ENCODE assay signal across 8 mouse cellular contexts in the genomic region with DNA sequence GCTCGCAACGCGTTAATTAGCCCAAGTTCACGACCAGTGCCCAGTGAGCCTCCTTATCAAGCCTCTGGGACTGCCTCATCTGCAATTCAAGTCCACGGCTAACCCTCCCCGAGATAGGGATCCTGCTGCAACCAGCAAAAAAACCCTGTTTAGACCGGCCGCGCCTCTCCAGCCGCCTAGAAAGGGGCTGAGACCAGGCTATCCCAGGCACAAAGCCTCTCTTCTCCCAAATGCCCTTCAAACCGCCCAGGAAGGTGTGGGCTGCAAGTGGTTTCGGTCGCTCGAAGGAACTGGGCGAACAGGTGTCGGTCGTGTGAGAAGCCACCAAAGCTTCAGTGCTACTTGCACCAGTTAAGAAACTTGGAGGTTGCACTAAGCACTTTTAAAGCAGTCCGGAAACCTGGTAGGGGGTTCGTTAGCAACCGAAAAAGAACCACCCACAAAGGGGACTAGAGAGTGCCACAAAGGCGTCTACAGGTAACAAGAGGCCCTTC. TPM values are rescaled to one million over a fixed set of nuclear protein-coding genes. Genes with fewer than 3 reads are reported as not detected.
A peak's percentile ranks its signal among the peaks of the same experiment; 100 is the strongest.
DNase-seq lines count a peak whose midpoint lies in the region; ATAC-seq and TF ChIP-seq lines count a peak whose summit lies in the region.

No protein-coding gene starts in this region.

- no peak for ATAC-seq in embryonic facial prominence, embryonic 13.5 days (ENCODE audit: insufficient number of reproducible peaks, insufficient read depth, low FRiP score, low TSS enrichment, low read depth)
- ATAC-seq in hindbrain, embryonic 11.5 days (ENCODE audit: low FRiP score), result no peak; the same call in 1 of the 2 replicates
- ATAC-seq in limb, embryonic 15.5 days (ENCODE audit: insufficient number of reproducible peaks, low FRiP score, low TSS enrichment, low read depth), result no peak
- ATAC-seq in midbrain, embryonic 13.5 days, result no peak

- no peaks in the 10 kb centered on the region for H3K36me3 ChIP-seq in embryonic facial prominence, embryonic 13.5 days
- H3K36me3 ChIP-seq in hindbrain, embryonic 11.5 days (ENCODE audit: control insufficient read depth, insufficient read depth, low read length), result no peaks in the 10 kb centered on the region
- H3K36me3 ChIP-seq in limb, embryonic 15.5 days, result no peaks in the 10 kb centered on the region
- no peaks in the 10 kb centered on the region for H3K36me3 ChIP-seq in midbrain, embryonic 13.5 days
- 0 out of 2 replicates have a peak, but pooled peaks cover 2% of the 10 kb centered on the region for H3K36me3 ChIP-seq in thymus, adult 2 months (ENCODE audit: control insufficient read depth, insufficient read depth, low read length)

- 2% methylated on average over 21 of the region's 21 CpGs for WGBS in embryonic facial prominence, embryonic 13.5 days
- WGBS in hindbrain, embryonic 11.5 days, result under 1% methylated on average over 21 of the region's 21 CpGs
- under 1% methylated on average over 21 of the region's 21 CpGs for WGBS in limb, embryonic 15.5 days
- under 1% methylated on average over 21 of the region's 21 CpGs for WGBS in midbrain, embryonic 13.5 days
- under 1% methylated on average over 21 of the region's 21 CpGs for WGBS in thymus, adult 2 months

- peaks cover 37% of the 10 kb centered on the region for H3K27me3 ChIP-seq in embryonic facial prominence, embryonic 13.5 days
- H3K27me3 ChIP-seq in hindbrain, embryonic 11.5 days (ENCODE audit: control insufficient read depth, insufficient read depth, low read length), result peaks cover 12% of the 10 kb centered on the region
- no peaks in the 10 kb centered on the region for H3K27me3 ChIP-seq in limb, embryonic 15.5 days
- peaks cover 64% of the 10 kb centered on the region for H3K27me3 ChIP-seq in midbrain, embryonic 13.5 days
- no peaks in the 10 kb centered on the region for H3K27me3 ChIP-seq in thymus, adult 2 months (ENCODE audit: control insufficient read depth, insufficient read depth, low read length)

- DNase-seq in layer of hippocampus, adult 2 months (ENCODE audit: low spot score in 2 of 2), result no peak
- DNase-seq in layer of hippocampus, postnatal 14 days (ENCODE audit: low spot score in 2 of 2), result no peak
- no peak for DNase-seq in hindbrain, embryonic 11.5 days (ENCODE audit: low spot score)
- DNase-seq in thymus, adult 2 months, result peak; percentile 58
- no peak for DNase-seq in cerebellum, adult 9-11 months

- peak overlapping the region; percentile 70 for H3K4me3 ChIP-seq in layer of hippocampus, adult 2 months
- peak overlapping the region; percentile 66 for H3K4me3 ChIP-seq in embryonic facial prominence, embryonic 13.5 days
- H3K4me3 ChIP-seq in hindbrain, embryonic 11.5 days (ENCODE audit: low read depth, low read length), result peak overlapping the region; percentile 79
- peak overlapping the region; percentile 74 for H3K4me3 ChIP-seq in limb, embryonic 15.5 days
- H3K4me3 ChIP-seq in midbrain, embryonic 13.5 days (replicated peaks), result peak overlapping the region; percentile 75
- H3K4me3 ChIP-seq in thymus, adult 2 months (ENCODE audit: control insufficient read depth, insufficient read depth, low read length), result peak overlapping the region; percentile 85

- peak overlapping the region; percentile 77 for H3K27ac ChIP-seq in layer of hippocampus, adult 2 months
- H3K27ac ChIP-seq in embryonic facial prominence, embryonic 13.5 days, result peak overlapping the region; percentile 84
- peak overlapping the region; percentile 51; the same call in 1 of the 2 replicates for H3K27ac ChIP-seq in hindbrain, embryonic 11.5 days (ENCODE audit: low read depth, low read length)
- peak overlapping the region; percentile 95 for H3K27ac ChIP-seq in limb, embryonic 15.5 days
- no peak overlapping the region for H3K27ac ChIP-seq in midbrain, embryonic 13.5 days
- H3K27ac ChIP-seq in thymus, adult 2 months (ENCODE audit: control insufficient read depth, insufficient read depth, low read length), result peak overlapping the region; percentile 91

- peak overlapping the region; percentile 78 for H3K9ac ChIP-seq in embryonic facial prominence, embryonic 13.5 days
- peak overlapping the region; percentile 83 for H3K9ac ChIP-seq in hindbrain, embryonic 11.5 days (ENCODE audit: low read depth, low read length)
- peak overlapping the region; percentile 68 for H3K9ac ChIP-seq in limb, embryonic 15.5 days
- peak overlapping the region; percentile 73 for H3K9ac ChIP-seq in midbrain, embryonic 13.5 days (replicated peaks)

- TF ChIP-seq POLR2A in thymus, adult 2 months (IDR thresholded peaks at IDR 0.05; ENCODE audit: control insufficient read depth, extremely low read depth, insufficient read depth, low read length, poor library complexity), result no peak

- H3K4me2 ChIP-seq in embryonic facial prominence, embryonic 13.5 days, result peak overlapping the region; percentile 89
- peak overlapping the region; percentile 99 for H3K4me2 ChIP-seq in hindbrain, embryonic 11.5 days (replicated peaks; ENCODE audit: low read depth, low read length)
- peak overlapping the region; percentile 87 for H3K4me2 ChIP-seq in limb, embryonic 15.5 days
- peak overlapping the region; percentile 99 for H3K4me2 ChIP-seq in midbrain, embryonic 13.5 days (replicated peaks)

- H3K4me1 ChIP-seq in embryonic facial prominence, embryonic 13.5 days, result peaks cover 27% of the 10 kb centered on the region
- H3K4me1 ChIP-seq in hindbrain, embryonic 11.5 days (replicated peaks; ENCODE audit: control insufficient read depth, insufficient read depth, low read length), result peaks cover 10% of the 10 kb centered on the region
- peaks cover 33% of the 10 kb centered on the region for H3K4me1 ChIP-seq in limb, embryonic 15.5 days
- peaks cover 38% of the 10 kb centered on the region for H3K4me1 ChIP-seq in midbrain, embryonic 13.5 days (replicated peaks)
- peaks cover 25% of the 10 kb centered on the region for H3K4me1 ChIP-seq in thymus, adult 2 months (replicated peaks; ENCODE audit: control insufficient read depth, insufficient read depth, low read length)

- no peak for TF ChIP-seq CTCF in layer of hippocampus, adult 2 months (conservative IDR thresholded peaks at IDR 0.05)
- 0 out of 2 replicates have a peak, but pooled peaks have one; percentile 5 for TF ChIP-seq CTCF in thymus, adult 2 months (IDR thresholded peaks at IDR 0.05; ENCODE audit: borderline replicate concordance, control insufficient read depth, extremely low read depth, insufficient read depth, low read length, poor library complexity)

- H3K9me3 ChIP-seq in embryonic facial prominence, embryonic 13.5 days, result no peaks in the 10 kb centered on the region
- H3K9me3 ChIP-seq in hindbrain, embryonic 11.5 days (ENCODE audit: control insufficient read depth, low read length), result no peaks in the 10 kb centered on the region
- no peaks in the 10 kb centered on the region for H3K9me3 ChIP-seq in limb, embryonic 15.5 days
- no peaks in the 10 kb centered on the region for H3K9me3 ChIP-seq in midbrain, embryonic 13.5 days

RNA-seq across cellular contexts. Expression of gene Ezr, which starts 0.5 kb away (rescaled TPM):
- total RNA-seq in layer of hippocampus, adult 2 months (2021), result 10 to 100 TPM; 48.0 to 51.1 TPM
- 10 to 100 TPM; 63.0 to 68.2 TPM for total RNA-seq in layer of hippocampus, postnatal 14 days (2021)
- polyA plus RNA-seq in embryonic facial prominence, embryonic 13.5 days (2015; fragmentation: Nextera tagmentation; extraction: Ambion mirVana), result 51.5 and 60.4 TPM in 2 replicates
- 73.8 and 91.1 TPM in 2 replicates for polyA plus RNA-seq in hindbrain, embryonic 11.5 days (2014; fragmentation: Nextera tagmentation; extraction: Ambion mirVana)
- 114 and 115 TPM in 2 replicates for polyA plus RNA-seq in limb, embryonic 15.5 days (2015; fragmentation: Nextera tagmentation; extraction: Ambion mirVana)
- 36.2 and 43.1 TPM in 2 replicates for polyA plus RNA-seq in midbrain, embryonic 13.5 days (2015; fragmentation: Nextera tagmentation; extraction: Ambion mirVana)
- 149 and 189 TPM in 2 replicates for polyA plus RNA-seq in thymus, adult 2 months (2012; rRNA removed)
